Mouse (Mus musculus): ENCODE results near the gene Gck. TPM values are rescaled to one million over a fixed set of nuclear protein-coding genes. Genes with fewer than 3 reads are reported as not detected.

Gck gene
- polyA plus RNA-seq, 1 experiment from 2014 or later: 2.3 TPM

DNA sequence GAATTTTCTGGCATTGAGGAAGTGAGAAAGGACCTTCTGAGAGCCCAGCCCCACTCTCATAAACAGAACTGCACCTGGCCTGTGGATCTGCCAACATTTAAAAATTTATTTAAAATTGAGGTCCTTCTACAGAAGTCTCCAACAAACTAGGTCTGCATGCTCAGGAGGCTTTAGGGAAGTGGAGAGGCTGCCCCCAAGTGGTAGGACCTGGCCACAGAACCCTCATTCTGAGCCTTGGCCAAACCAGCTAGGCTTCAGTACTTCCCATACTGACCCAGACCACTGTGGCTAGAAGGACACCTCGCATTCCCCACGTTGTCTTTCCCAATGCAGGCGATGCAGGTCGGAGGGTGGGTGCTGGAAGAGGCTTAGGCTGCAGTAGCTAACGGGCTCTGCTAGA lies 37.2 kb downstream of the Gck start:
- DNase-seq (ENCODE audit: low spot score) (peak; percentile 75), ATAC-seq (replicated peaks; ENCODE audit: low FRiP score, low TSS enrichment, low read depth) (no peak)
- Histone ChIP-seq H3K4me3 (ENCODE audit: low read depth, low read length) (no peak overlapping the region), H3K4me1 (replicated peaks; ENCODE audit: control insufficient read depth, insufficient read depth, low read length) (no peaks in the 10 kb centered on the region), H3K4me2 (ENCODE audit: low read length) (no peak overlapping the region), H3K9me3 (ENCODE audit: control insufficient read depth, low read length) (no peaks in the 10 kb centered on the region), H3K36me3 (ENCODE audit: control insufficient read depth, insufficient read depth, low read length) (no peaks in the 10 kb centered on the region), H3K9ac (ENCODE audit: low read length) (no peak overlapping the region), H3K27me3 (replicated peaks; ENCODE audit: control insufficient read depth, insufficient read depth, low read length) (no peaks in the 10 kb centered on the region), H3K27ac (ENCODE audit: low read depth) (no peak overlapping the region)
- WGBS: 26% methylated on average over 5 of the region's 5 CpGs

GRCm38 (mm10) chr11:5908642-5909041 lies 41.2 kb downstream of the Gck start:
- H3K4me1 ChIP-seq (replicated peaks; ENCODE audit: control insufficient read depth, insufficient read depth, low read length): no peaks in the 10 kb centered on the region
- no peak for DNase-seq (ENCODE audit: low spot score)
- no peak overlapping the region for H3K9ac ChIP-seq (ENCODE audit: low read length)
- no peak overlapping the region for H3K4me3 ChIP-seq (ENCODE audit: low read depth, low read length)
- ATAC-seq (replicated peaks; ENCODE audit: low FRiP score, low TSS enrichment, low read depth): peak; percentile 69; the same call in 1 of the 2 replicates
- 51% methylated on average over 4 of the region's 4 CpGs for WGBS
- no peaks in the 10 kb centered on the region for H3K9me3 ChIP-seq (ENCODE audit: control insufficient read depth, low read length)
- H3K27ac ChIP-seq (ENCODE audit: low read depth): no peak overlapping the region; the same call in 1 of the 2 replicates
- no peaks in the 10 kb centered on the region for H3K27me3 ChIP-seq (replicated peaks; ENCODE audit: control insufficient read depth, insufficient read depth, low read length)
- no peaks in the 10 kb centered on the region for H3K36me3 ChIP-seq (ENCODE audit: control insufficient read depth, insufficient read depth, low read length)
- no peak overlapping the region for H3K4me2 ChIP-seq (ENCODE audit: low read length)

- H3K4me1 ChIP-seq (replicated peaks; ENCODE audit: control insufficient read depth, insufficient read depth, low read length): peaks cover 6% of the 10 kb centered on the region; the same call in 1 of the 2 replicates
- 62% methylated on average over 5 of the region's 5 CpGs for WGBS
- no peak overlapping the region for H3K27ac ChIP-seq (ENCODE audit: low read depth)
- H3K4me3 ChIP-seq (ENCODE audit: low read depth, low read length): no peak overlapping the region
- H3K9me3 ChIP-seq (ENCODE audit: control insufficient read depth, low read length): no peaks in the 10 kb centered on the region
- no peaks in the 10 kb centered on the region for H3K36me3 ChIP-seq (ENCODE audit: control insufficient read depth, insufficient read depth, low read length)
- H3K9ac ChIP-seq (ENCODE audit: low read length): no peak overlapping the region
- ATAC-seq (replicated peaks; ENCODE audit: low FRiP score, low TSS enrichment, low read depth) (no peak), DNase-seq (ENCODE audit: low spot score) (no peak)
- H3K27me3 ChIP-seq (replicated peaks; ENCODE audit: control insufficient read depth, insufficient read depth, low read length): no peaks in the 10 kb centered on the region
- H3K4me2 ChIP-seq (ENCODE audit: low read length): no peak overlapping the region
Observed at GRCm38 (mm10) chr11:5907096-5907495, 42.8 kb downstream of the Gck start.

DNA sequence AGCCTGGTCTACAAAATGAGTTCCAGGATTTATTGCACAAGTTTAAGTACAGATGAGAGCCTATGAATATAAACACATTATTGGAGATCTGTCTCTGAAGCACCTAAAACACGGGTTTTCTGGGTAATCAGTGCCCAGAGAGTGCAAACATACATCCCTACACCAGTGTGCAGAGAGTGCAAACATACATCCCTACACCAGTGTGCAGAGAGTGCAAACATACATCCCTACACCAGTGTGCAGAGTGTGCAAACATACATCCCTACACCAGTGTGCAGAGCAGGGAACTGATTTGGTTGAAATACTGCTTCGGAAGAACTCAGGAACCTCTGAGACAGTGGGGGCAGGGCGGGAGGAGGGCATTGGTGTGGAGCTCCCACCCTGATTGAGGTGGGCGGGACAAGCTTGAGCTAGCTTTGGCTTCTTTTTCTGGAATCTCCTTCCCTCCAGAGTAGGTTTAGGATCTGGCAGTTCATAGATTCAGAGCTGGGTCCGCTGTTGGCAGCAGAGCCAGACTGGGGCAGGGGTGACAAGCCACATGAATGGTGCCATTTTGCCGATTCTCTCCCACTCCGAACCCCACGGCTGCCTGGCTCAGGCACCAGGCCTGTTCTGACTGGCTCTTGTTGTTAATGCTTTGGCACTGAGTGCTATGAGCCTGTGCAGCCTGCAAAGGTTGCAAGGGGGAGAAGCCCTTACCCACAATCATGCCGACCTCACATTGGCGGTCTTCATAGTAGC lies 43.9 kb downstream of the Gck start:
- DNase-seq (ENCODE audit: low spot score): no peak
- Histone ChIP-seq H3K36me3 (ENCODE audit: control insufficient read depth, insufficient read depth, low read length) (no peaks in the 10 kb centered on the region), H3K9ac (ENCODE audit: low read length) (no peak overlapping the region), H3K4me2 (ENCODE audit: low read length) (no peak overlapping the region), H3K27ac (ENCODE audit: low read depth) (no peak overlapping the region), H3K4me1 (replicated peaks; ENCODE audit: control insufficient read depth, insufficient read depth, low read length) (peaks cover 17% of the 10 kb centered on the region; the same call in 1 of the 2 replicates), H3K4me3 (ENCODE audit: low read depth, low read length) (no peak overlapping the region), H3K9me3 (ENCODE audit: control insufficient read depth, low read length) (no peaks in the 10 kb centered on the region), H3K27me3 (replicated peaks; ENCODE audit: control insufficient read depth, insufficient read depth, low read length) (no peaks in the 10 kb centered on the region)
- ATAC-seq (replicated peaks; ENCODE audit: low FRiP score, low TSS enrichment, low read depth): no peak
- WGBS: 78% methylated on average over 10 of the region's 10 CpGs

- H3K9me3 ChIP-seq (ENCODE audit: control insufficient read depth, low read length): no peaks in the 10 kb centered on the region
- no peaks in the 10 kb centered on the region for H3K36me3 ChIP-seq (ENCODE audit: control insufficient read depth, insufficient read depth, low read length)
- peaks cover 17% of the 10 kb centered on the region; the same call in 1 of the 2 replicates for H3K4me1 ChIP-seq (replicated peaks; ENCODE audit: control insufficient read depth, insufficient read depth, low read length)
- H3K4me3 ChIP-seq (ENCODE audit: low read depth, low read length): no peak overlapping the region
- H3K27me3 ChIP-seq (replicated peaks; ENCODE audit: control insufficient read depth, insufficient read depth, low read length): no peaks in the 10 kb centered on the region
- H3K4me2 ChIP-seq (ENCODE audit: low read length): no peak overlapping the region
- H3K27ac ChIP-seq (ENCODE audit: low read depth): no peak overlapping the region
- WGBS: 92% methylated on average over 6 of the region's 6 CpGs
- H3K9ac ChIP-seq (ENCODE audit: low read length): no peak overlapping the region
- DNase-seq (ENCODE audit: low spot score) (no peak), ATAC-seq (replicated peaks; ENCODE audit: low FRiP score, low TSS enrichment, low read depth) (no peak)
Observed at GRCm38 (mm10) chr11:5904871-5905270, 45.0 kb downstream of the Gck start.

DNA sequence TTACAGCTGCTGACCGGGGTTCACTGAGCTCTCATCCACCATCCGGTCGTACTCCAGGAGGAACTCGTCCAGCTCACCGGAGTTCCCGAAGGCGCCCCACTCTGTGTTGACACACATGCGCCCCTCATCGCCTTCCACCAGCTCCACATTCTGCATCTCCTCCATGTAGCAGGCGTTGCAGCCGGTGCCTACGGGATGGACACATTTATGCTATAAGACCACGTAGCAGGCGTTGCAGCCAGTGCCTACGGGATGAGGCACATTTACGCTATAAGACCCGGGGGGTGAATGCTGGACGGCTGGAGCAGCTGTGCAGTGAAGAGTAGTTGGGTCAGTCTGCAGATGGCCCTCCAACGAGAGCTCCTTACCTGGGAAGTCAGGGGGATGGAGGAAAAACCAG lies 45.5 kb downstream of the Gck start:
- no peaks in the 10 kb centered on the region for H3K27me3 ChIP-seq (replicated peaks; ENCODE audit: control insufficient read depth, insufficient read depth, low read length)
- no peak overlapping the region for H3K9ac ChIP-seq (ENCODE audit: low read length)
- peaks cover 17% of the 10 kb centered on the region; the same call in 1 of the 2 replicates for H3K4me1 ChIP-seq (replicated peaks; ENCODE audit: control insufficient read depth, insufficient read depth, low read length)
- no peak overlapping the region for H3K4me3 ChIP-seq (ENCODE audit: low read depth, low read length)
- H3K9me3 ChIP-seq (ENCODE audit: control insufficient read depth, low read length): no peaks in the 10 kb centered on the region
- H3K4me2 ChIP-seq (ENCODE audit: low read length): no peak overlapping the region
- ATAC-seq (replicated peaks; ENCODE audit: low FRiP score, low TSS enrichment, low read depth) (no peak), DNase-seq (ENCODE audit: low spot score) (no peak)
- no peak overlapping the region for H3K27ac ChIP-seq (ENCODE audit: low read depth)
- no peaks in the 10 kb centered on the region for H3K36me3 ChIP-seq (ENCODE audit: control insufficient read depth, insufficient read depth, low read length)
- 75% methylated on average over 19 of the region's 19 CpGs for WGBS

GRCm38 (mm10) chr11:5903844-5904243 lies 46.0 kb downstream of the Gck start:
- Histone ChIP-seq H3K27me3 (replicated peaks; ENCODE audit: control insufficient read depth, insufficient read depth, low read length) (no peaks in the 10 kb centered on the region), H3K27ac (ENCODE audit: low read depth) (no peak overlapping the region), H3K4me2 (ENCODE audit: low read length) (no peak overlapping the region), H3K9ac (ENCODE audit: low read length) (no peak overlapping the region), H3K4me1 (replicated peaks; ENCODE audit: control insufficient read depth, insufficient read depth, low read length) (peaks cover 17% of the 10 kb centered on the region; the same call in 1 of the 2 replicates), H3K36me3 (ENCODE audit: control insufficient read depth, insufficient read depth, low read length) (no peaks in the 10 kb centered on the region), H3K9me3 (ENCODE audit: control insufficient read depth, low read length) (no peaks in the 10 kb centered on the region), H3K4me3 (ENCODE audit: low read depth, low read length) (no peak overlapping the region)
- ATAC-seq (replicated peaks; ENCODE audit: low FRiP score, low TSS enrichment, low read depth) (no peak), DNase-seq (ENCODE audit: low spot score) (no peak)
- WGBS: 78% methylated on average over 2 of the region's 2 CpGs

DNA sequence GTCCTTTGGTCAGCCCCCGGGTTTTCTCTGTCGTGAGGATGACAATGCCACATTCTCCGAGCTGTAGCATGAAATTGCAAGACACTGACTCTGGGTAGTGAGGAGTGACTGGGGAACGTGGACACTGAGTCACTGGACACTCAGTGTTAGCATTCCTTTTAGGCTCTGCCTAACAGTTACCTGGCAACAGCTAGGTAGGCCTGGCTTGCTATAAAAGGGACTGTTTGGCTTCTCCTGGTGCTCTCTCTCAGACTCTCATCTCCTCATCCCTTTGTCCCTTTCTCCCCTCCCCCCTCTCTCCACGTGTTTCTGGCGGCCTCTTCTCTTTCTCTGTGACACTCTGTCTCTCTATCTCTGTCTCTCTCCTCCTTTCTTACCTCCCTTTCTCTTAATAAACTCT lies 47.5 kb downstream of the Gck start:
- H3K9ac ChIP-seq (ENCODE audit: low read length): 0 out of 2 replicates have a peak overlapping the region, but pooled peaks have one; percentile 40
- peaks cover 26% of the 10 kb centered on the region for H3K4me1 ChIP-seq (replicated peaks; ENCODE audit: control insufficient read depth, insufficient read depth, low read length)
- peak overlapping the region; percentile 40 for H3K4me3 ChIP-seq (ENCODE audit: low read depth, low read length)
- no peaks in the 10 kb centered on the region for H3K9me3 ChIP-seq (ENCODE audit: control insufficient read depth, low read length)
- peak overlapping the region; percentile 67 for H3K4me2 ChIP-seq (ENCODE audit: low read length)
- H3K27ac ChIP-seq (ENCODE audit: low read depth): no peak overlapping the region
- 10% methylated on average over 6 of the region's 6 CpGs for WGBS
- peak; percentile 13; the same call in 1 of the 2 replicates for ATAC-seq (replicated peaks; ENCODE audit: low FRiP score, low TSS enrichment, low read depth)
- DNase-seq (ENCODE audit: low spot score): no peak
- H3K27me3 ChIP-seq (replicated peaks; ENCODE audit: control insufficient read depth, insufficient read depth, low read length): no peaks in the 10 kb centered on the region; the same call in 1 of the 2 replicates
- H3K36me3 ChIP-seq (ENCODE audit: control insufficient read depth, insufficient read depth, low read length): no peaks in the 10 kb centered on the region

DNA sequence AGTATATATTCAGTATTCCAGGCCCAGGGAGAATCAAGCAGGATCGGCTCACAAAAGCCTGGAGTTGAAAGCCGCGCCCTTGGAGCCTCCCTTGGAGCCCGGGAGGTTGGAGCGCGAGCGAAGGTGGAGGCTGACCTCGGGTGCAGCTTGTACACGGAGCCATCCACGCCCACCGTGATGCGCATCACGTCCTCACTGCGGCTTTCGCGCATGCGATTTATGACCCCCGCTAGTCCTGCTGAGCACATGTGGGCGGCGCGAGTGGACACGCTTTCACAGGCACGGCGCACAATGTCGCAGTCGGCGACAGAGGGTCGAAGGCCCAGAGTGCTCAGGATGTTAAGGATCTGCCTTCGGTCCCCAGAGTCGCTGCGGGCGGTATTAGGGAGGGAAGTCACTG lies 47.9 kb downstream of the Gck start:
- Histone ChIP-seq H3K4me1 (replicated peaks; ENCODE audit: control insufficient read depth, insufficient read depth, low read length) (peaks cover 30% of the 10 kb centered on the region), H3K4me2 (ENCODE audit: low read length) (peak overlapping the region; percentile 67), H3K4me3 (ENCODE audit: low read depth, low read length) (peak overlapping the region; percentile 40), H3K27ac (ENCODE audit: low read depth) (peak overlapping the region; percentile 14; the same call in 1 of the 2 replicates), H3K27me3 (replicated peaks; ENCODE audit: control insufficient read depth, insufficient read depth, low read length) (no peaks in the 10 kb centered on the region; the same call in 1 of the 2 replicates), H3K9ac (ENCODE audit: low read length) (peak overlapping the region; percentile 40), H3K9me3 (ENCODE audit: control insufficient read depth, low read length) (no peaks in the 10 kb centered on the region), H3K36me3 (ENCODE audit: control insufficient read depth, insufficient read depth, low read length) (no peaks in the 10 kb centered on the region)
- DNase-seq (ENCODE audit: low spot score): peak; percentile 83
- WGBS: under 1% methylated on average over 32 of the region's 32 CpGs
- peak; percentile 75 for ATAC-seq (replicated peaks; ENCODE audit: low FRiP score, low TSS enrichment, low read depth)
